Mouse (Mus musculus): ENCODE measurements around the gene Chek2. TPM values are rescaled to one million over a fixed set of nuclear protein-coding genes. Genes with fewer than 3 reads are reported as not detected.
"Not testable (repeated sequence)": the region's sequence is repeated elsewhere in the genome, so short reads cannot be mapped to it uniquely, and the experiment has no call there.

Chek2 gene
- polyA plus RNA-seq, 1 experiment from 2014 or later: 24.7 TPM

GRCm38 (mm10) chr5:110877666-110878505 lies 38.1 kb downstream of the Chek2 start:
- no peak overlapping the region for H3K9ac ChIP-seq (replicated peaks; ENCODE audit: low read length)
- H3K9me3 ChIP-seq (replicated peaks; ENCODE audit: control insufficient read depth, low read length): no peaks in the 10 kb centered on the region
- H3K4me3 ChIP-seq (ENCODE audit: low read depth, low read length): no peak overlapping the region
- H3K27ac ChIP-seq (replicated peaks; ENCODE audit: low read depth, low read length): no peak overlapping the region
- no peaks in the 10 kb centered on the region for H3K36me3 ChIP-seq (replicated peaks; ENCODE audit: control insufficient read depth, insufficient read depth, low read depth, low read length)
- DNase-seq (ENCODE audit: low spot score) (no peak), ATAC-seq (replicated peaks; ENCODE audit: insufficient number of reproducible peaks, low FRiP score, low TSS enrichment, low read depth) (no peak)
- no peak overlapping the region for H3K4me2 ChIP-seq (ENCODE audit: low read depth, low read length)
- H3K4me1 ChIP-seq (ENCODE audit: control insufficient read depth, insufficient read depth, low read length): no peaks in the 10 kb centered on the region
- no peaks in the 10 kb centered on the region for H3K27me3 ChIP-seq (ENCODE audit: control insufficient read depth, insufficient read depth, low read length)
- 85% methylated on average over 5 of the region's 5 CpGs for WGBS

DNA sequence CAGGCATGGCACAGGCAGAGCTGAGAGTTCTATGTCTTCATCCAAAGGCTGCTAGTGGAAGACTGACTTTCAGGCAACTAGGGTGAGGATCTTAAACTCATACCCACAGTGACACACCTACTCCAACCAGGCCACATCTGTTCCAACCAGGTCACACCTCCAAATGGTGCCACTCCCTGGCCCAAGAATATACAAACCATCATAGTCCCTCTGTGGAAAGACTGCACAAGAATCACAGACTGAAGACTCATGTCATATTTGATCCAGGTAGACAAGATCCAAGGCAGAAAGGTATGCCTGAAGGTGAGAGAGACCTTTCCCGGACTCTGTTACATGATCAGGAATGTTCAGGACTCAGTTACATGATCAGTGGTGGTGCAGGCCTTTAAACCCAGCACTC lies 38.7 kb downstream of the Chek2 start:
- not testable (repeated sequence) for H3K36me3 ChIP-seq (replicated peaks; ENCODE audit: control insufficient read depth, insufficient read depth, low read depth, low read length); H3K27me3 ChIP-seq (ENCODE audit: control insufficient read depth, insufficient read depth, low read length); H3K9me3 ChIP-seq (replicated peaks; ENCODE audit: control insufficient read depth, low read length); DNase-seq (ENCODE audit: low spot score); H3K4me2 ChIP-seq (ENCODE audit: low read depth, low read length); ATAC-seq (replicated peaks; ENCODE audit: insufficient number of reproducible peaks, low FRiP score, low TSS enrichment, low read depth); H3K4me1 ChIP-seq (ENCODE audit: control insufficient read depth, insufficient read depth, low read length); H3K4me3 ChIP-seq (ENCODE audit: low read depth, low read length); H3K27ac ChIP-seq (replicated peaks; ENCODE audit: low read depth, low read length); H3K9ac ChIP-seq (replicated peaks; ENCODE audit: low read length)
- WGBS: 95% methylated on average over 1 of the region's 1 CpGs

GRCm38 (mm10) chr5:110879042-110879441 lies 39.3 kb downstream of the Chek2 start:
- ATAC-seq (replicated peaks; ENCODE audit: insufficient number of reproducible peaks, low FRiP score, low TSS enrichment, low read depth) (no peak), DNase-seq (ENCODE audit: low spot score) (no peak)
- peak overlapping the region; percentile 92 for H3K9ac ChIP-seq (replicated peaks; ENCODE audit: low read length)
- H3K9me3 ChIP-seq (replicated peaks; ENCODE audit: control insufficient read depth, low read length): no peaks in the 10 kb centered on the region
- H3K4me2 ChIP-seq (ENCODE audit: low read depth, low read length): peak overlapping the region; percentile 72
- peak overlapping the region; percentile 72 for H3K4me3 ChIP-seq (ENCODE audit: low read depth, low read length)
- H3K4me1 ChIP-seq (ENCODE audit: control insufficient read depth, insufficient read depth, low read length): no peaks in the 10 kb centered on the region
- H3K36me3 ChIP-seq (replicated peaks; ENCODE audit: control insufficient read depth, insufficient read depth, low read depth, low read length): no peaks in the 10 kb centered on the region
- WGBS: 59% methylated on average over 7 of the region's 7 CpGs
- no peaks in the 10 kb centered on the region for H3K27me3 ChIP-seq (ENCODE audit: control insufficient read depth, insufficient read depth, low read length)
- H3K27ac ChIP-seq (replicated peaks; ENCODE audit: low read depth, low read length): no peak overlapping the region

GRCm38 (mm10) chr5:110879584-110880374 lies 40.0 kb downstream of the Chek2 start, which contains the start of gene Ttc28:
TSS of gene Ttc28 (plus strand) at chr5:110879803.
- Histone ChIP-seq H3K4me3 (ENCODE audit: low read depth, low read length) (peak within 1 kb of the TSS; percentile 72), H3K9me3 (replicated peaks; ENCODE audit: control insufficient read depth, low read length) (no peaks in the 10 kb centered on the region), H3K27ac (replicated peaks; ENCODE audit: low read depth, low read length) (peak within 1 kb of the TSS; percentile 49), H3K36me3 (replicated peaks; ENCODE audit: control insufficient read depth, insufficient read depth, low read depth, low read length) (no peaks in the 10 kb centered on the region), H3K4me2 (ENCODE audit: low read depth, low read length) (peak within 1 kb of the TSS; percentile 72), H3K4me1 (ENCODE audit: control insufficient read depth, insufficient read depth, low read length) (no peaks in the 10 kb centered on the region), H3K9ac (replicated peaks; ENCODE audit: low read length) (peak within 1 kb of the TSS; percentile 92), H3K27me3 (ENCODE audit: control insufficient read depth, insufficient read depth, low read length) (no peaks in the 10 kb centered on the region)
- DNase-seq (ENCODE audit: low spot score) (peak; percentile 93), ATAC-seq (replicated peaks; ENCODE audit: insufficient number of reproducible peaks, low FRiP score, low TSS enrichment, low read depth) (peak; percentile 88)
- under 1% methylated on average over 95 of the region's 101 CpGs for WGBS

DNA sequence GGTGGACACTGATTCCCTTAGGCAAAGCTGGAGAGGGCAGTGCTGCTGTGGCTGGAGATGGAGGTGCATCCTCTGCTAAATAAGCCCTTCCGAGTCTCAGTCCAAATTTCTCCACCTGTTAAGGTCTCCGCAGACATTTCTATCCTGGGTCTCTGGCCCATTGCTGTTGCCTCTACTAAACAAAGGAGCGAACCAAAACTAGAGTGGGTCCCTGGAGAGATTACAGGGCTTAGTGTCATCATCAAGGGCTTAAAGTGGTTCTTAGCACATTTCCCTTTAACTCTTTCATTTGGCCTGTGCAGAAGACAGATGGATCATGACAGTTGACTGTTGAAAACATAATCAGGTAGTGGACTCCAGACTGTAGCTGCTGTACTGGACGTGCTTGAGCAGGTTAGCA lies 48.8 kb downstream of the Chek2 start:
- Histone ChIP-seq H3K36me3 (replicated peaks; ENCODE audit: control insufficient read depth, insufficient read depth, low read depth, low read length) (peaks cover 4% of the 10 kb centered on the region; the same call in 1 of the 2 replicates), H3K9me3 (replicated peaks; ENCODE audit: control insufficient read depth, low read length) (no peaks in the 10 kb centered on the region), H3K4me2 (ENCODE audit: low read depth, low read length) (no peak overlapping the region), H3K4me3 (ENCODE audit: low read depth, low read length) (no peak overlapping the region), H3K27me3 (ENCODE audit: control insufficient read depth, insufficient read depth, low read length) (no peaks in the 10 kb centered on the region), H3K9ac (replicated peaks; ENCODE audit: low read length) (no peak overlapping the region), H3K27ac (replicated peaks; ENCODE audit: low read depth, low read length) (no peak overlapping the region), H3K4me1 (ENCODE audit: control insufficient read depth, insufficient read depth, low read length) (no peaks in the 10 kb centered on the region)
- ATAC-seq (replicated peaks; ENCODE audit: insufficient number of reproducible peaks, low FRiP score, low TSS enrichment, low read depth) (no peak), DNase-seq (ENCODE audit: low spot score) (no peak)
- WGBS: 86% methylated on average over 4 of the region's 4 CpGs

- no peak overlapping the region for H3K4me2 ChIP-seq (ENCODE audit: low read depth, low read length)
- H3K4me3 ChIP-seq (ENCODE audit: low read depth, low read length): no peak overlapping the region
- no peaks in the 10 kb centered on the region for H3K27me3 ChIP-seq (ENCODE audit: control insufficient read depth, insufficient read depth, low read length)
- DNase-seq (ENCODE audit: low spot score) (no peak), ATAC-seq (replicated peaks; ENCODE audit: insufficient number of reproducible peaks, low FRiP score, low TSS enrichment, low read depth) (no peak)
- no peak overlapping the region for H3K27ac ChIP-seq (replicated peaks; ENCODE audit: low read depth, low read length)
- H3K9ac ChIP-seq (replicated peaks; ENCODE audit: low read length): no peak overlapping the region
- peaks cover 8% of the 10 kb centered on the region; the same call in 1 of the 2 replicates for H3K36me3 ChIP-seq (replicated peaks; ENCODE audit: control insufficient read depth, insufficient read depth, low read depth, low read length)
- no peaks in the 10 kb centered on the region for H3K9me3 ChIP-seq (replicated peaks; ENCODE audit: control insufficient read depth, low read length)
- 88% methylated on average over 1 of the region's 1 CpGs for WGBS
- H3K4me1 ChIP-seq (ENCODE audit: control insufficient read depth, insufficient read depth, low read length): no peaks in the 10 kb centered on the region
Measured at GRCm38 (mm10) chr5:110889945-110890344, 50.2 kb downstream of the Chek2 start.

DNA sequence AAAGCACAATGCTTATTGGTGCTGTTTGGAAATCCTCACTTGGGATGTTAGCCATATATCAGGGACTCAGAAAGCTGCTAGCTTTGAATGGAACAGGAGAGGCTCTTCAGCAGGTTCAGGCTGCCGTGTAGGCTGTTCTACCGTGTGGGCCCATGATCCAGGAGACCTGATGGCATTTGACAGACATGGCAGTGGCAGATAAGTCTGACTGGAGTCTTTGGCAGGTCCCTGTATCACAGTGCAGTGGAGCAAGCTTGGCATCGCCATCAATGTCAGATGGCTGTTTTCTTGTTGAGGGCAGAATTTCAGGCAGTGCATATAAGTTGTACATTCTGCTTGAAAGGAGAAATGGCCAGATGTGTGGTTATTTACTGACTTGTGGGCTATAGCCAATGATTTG lies 50.8 kb downstream of the Chek2 start:
- Histone ChIP-seq H3K9ac (replicated peaks; ENCODE audit: low read length) (no peak overlapping the region), H3K4me1 (ENCODE audit: control insufficient read depth, insufficient read depth, low read length) (no peaks in the 10 kb centered on the region), H3K9me3 (replicated peaks; ENCODE audit: control insufficient read depth, low read length) (no peaks in the 10 kb centered on the region), H3K27ac (replicated peaks; ENCODE audit: low read depth, low read length) (no peak overlapping the region), H3K36me3 (replicated peaks; ENCODE audit: control insufficient read depth, insufficient read depth, low read depth, low read length) (peaks cover 8% of the 10 kb centered on the region; the same call in 1 of the 2 replicates), H3K4me2 (ENCODE audit: low read depth, low read length) (no peak overlapping the region), H3K4me3 (ENCODE audit: low read depth, low read length) (no peak overlapping the region), H3K27me3 (ENCODE audit: control insufficient read depth, insufficient read depth, low read length) (no peaks in the 10 kb centered on the region)
- WGBS: 92% methylated on average over 3 of the region's 3 CpGs
- DNase-seq (ENCODE audit: low spot score): no peak
- ATAC-seq (replicated peaks; ENCODE audit: insufficient number of reproducible peaks, low FRiP score, low TSS enrichment, low read depth): no peak

Measured in embryonic facial prominence, embryonic 11.5 days (tissue).